Mouse (Mus musculus) spleen, adult 12 weeks (tissue): ENCODE results near the gene Osgin1.

ENCODE experiments used
- DNase-seq: peaks from one replicate; pipeline ENCODE4 v3.0.0; 2022; ENCODE audit warnings: low spot score

Osgin1 gene

GRCm38 (mm10) chr8:119424199-119424733 is 9.7 kb upstream of the Osgin1 start:
- no peak for DNase-seq

- no peak for DNase-seq
Measured at GRCm38 (mm10) chr8:119424740-119425139, 9.2 kb upstream of the Osgin1 start.

- DNase-seq: no peak
Measured at GRCm38 (mm10) chr8:119425533-119425932, 8.4 kb upstream of the Osgin1 start.

- no peak for DNase-seq
Measured at GRCm38 (mm10) chr8:119426069-119426735, 7.7 kb upstream of the Osgin1 start.

GRCm38 (mm10) chr8:119427634-119428349 is 6.1 kb upstream of the Osgin1 start:
- DNase-seq: peak; percentile 33

- DNase-seq: no peak
Measured at GRCm38 (mm10) chr8:119428350-119428740, 5.6 kb upstream of the Osgin1 start.

GRCm38 (mm10) chr8:119428766-119429327 is 5.1 kb upstream of the Osgin1 start:
- DNase-seq: no peak

GRCm38 (mm10) chr8:119429552-119429951 is 4.4 kb upstream of the Osgin1 start:
- no peak for DNase-seq

GRCm38 (mm10) chr8:119430250-119430649 is 3.7 kb upstream of the Osgin1 start:
- no peak for DNase-seq

- no peak for DNase-seq
Measured at GRCm38 (mm10) chr8:119430690-119431089, 3.2 kb upstream of the Osgin1 start.

- DNase-seq: no peak
Measured at GRCm38 (mm10) chr8:119432372-119432771, 1.6 kb upstream of the Osgin1 start.

GRCm38 (mm10) chr8:119434569-119434968 is 645 bp downstream of the Osgin1 start:
- DNase-seq: no peak

- DNase-seq: no peak
Measured at GRCm38 (mm10) chr8:119435527-119435926, 1.6 kb downstream of the Osgin1 start.

- DNase-seq: no peak
Measured at GRCm38 (mm10) chr8:119436331-119436730, 2.4 kb downstream of the Osgin1 start.

- peak; percentile 15 for DNase-seq
Measured at GRCm38 (mm10) chr8:119436933-119437332, 3.0 kb downstream of the Osgin1 start.

GRCm38 (mm10) chr8:119437506-119437905 is 3.6 kb downstream of the Osgin1 start:
- no peak for DNase-seq

- DNase-seq: no peak
Measured at GRCm38 (mm10) chr8:119438876-119439275, 5.0 kb downstream of the Osgin1 start.

- no peak for DNase-seq
Measured at GRCm38 (mm10) chr8:119439424-119439823, 5.5 kb downstream of the Osgin1 start.

- no peak for DNase-seq
Measured at GRCm38 (mm10) chr8:119439893-119440249, 5.9 kb downstream of the Osgin1 start.

- DNase-seq: peak; percentile 38
Measured at GRCm38 (mm10) chr8:119440250-119440951, 6.5 kb downstream of the Osgin1 start.

- no peak for DNase-seq
Measured at GRCm38 (mm10) chr8:119440952-119441270, 7.0 kb downstream of the Osgin1 start.

- DNase-seq: no peak
Measured at GRCm38 (mm10) chr8:119442013-119442412, 8.1 kb downstream of the Osgin1 start.

GRCm38 (mm10) chr8:119442970-119443369 is 9.0 kb downstream of the Osgin1 start:
- DNase-seq: no peak
